Mouse (Mus musculus) megakaryocyte, embryonic 14.5 days (primary cell): Measurements from ENCODE around the gene Baiap2.

Experiments
- FLI1 ChIP-seq: IDR thresholded peaks from 2 replicates; pipeline ENCODE4 v1.6.1; 2012; ENCODE audit warnings: low read length, inconsistent platforms, mixed read lengths
- GATA1 ChIP-seq: IDR thresholded peaks from 3 replicates; pipeline ENCODE4 v1.6.1; 2012; ENCODE audit warnings: mixed read lengths, low read length, inconsistent platforms, borderline replicate concordance

- TF ChIP-seq GATA1 = no peak
- TF ChIP-seq FLI1 = no peak
Observed at GRCm38 (mm10) chr11:119937772-119938502, 4.6 kb upstream of the Baiap2 start.
